Mouse (Mus musculus) embryonic facial prominence, embryonic 12.5 days (tissue): ENCODE results near the gene Szt2. TPM values are rescaled to one million over a fixed set of nuclear protein-coding genes. Genes with fewer than 3 reads are reported as not detected.
A peak's percentile ranks its signal among the peaks of the same experiment; 100 is the strongest.

Source experiments
- ATAC-seq: fragments of 200-750 bp; cut with Nextera tagmentation; 2 replicates; pipeline ENCODE4 v1.8.0; 2017; ENCODE audit not compliant: insufficient number of reproducible peaks, insufficient read depth, low FRiP score, low TSS enrichment
- H3K27ac ChIP-seq: fragments of 300-500 bp; sonication (generic); 2 replicates; pipeline ENCODE4 v1.5.1; 2016; ENCODE audit warnings: mild to moderate bottlenecking
- H3K27me3 ChIP-seq: fragments of 300-500 bp; sonication (generic); 2 replicates; pipeline ENCODE4 v1.6.1; 2016; ENCODE audit warnings: mild to moderate bottlenecking, moderate library complexity
- H3K36me3 ChIP-seq: fragments of 300-500 bp; sonication (generic); 2 replicates; pipeline ENCODE4 v1.6.1; 2016; ENCODE audit warnings: mild to moderate bottlenecking
- H3K4me1 ChIP-seq: fragments of 300-500 bp; sonication (generic); 2 replicates; pipeline ENCODE4 v1.6.1; 2016
- H3K4me2 ChIP-seq: fragments of 300-500 bp; sonication (generic); replicated peaks from 2 replicates; pipeline ENCODE4 v1.6.1; 2016; ENCODE audit warnings: mild to moderate bottlenecking, moderate library complexity
- H3K4me3 ChIP-seq: fragments of 300-500 bp; sonication (generic); 2 replicates; pipeline ENCODE4 v1.5.1; 2016; ENCODE audit warnings: mild to moderate bottlenecking
- H3K9ac ChIP-seq: fragments of 300-500 bp; sonication (generic); 2 replicates; pipeline ENCODE4 v1.6.1; 2016; ENCODE audit warnings: mild to moderate bottlenecking, moderate library complexity
- H3K9me3 ChIP-seq: fragments of 300-500 bp; sonication (generic); 2 replicates; pipeline ENCODE4 v1.6.1; 2016; ENCODE audit warnings: mild to moderate bottlenecking, moderate library complexity
- WGBS: fragments of 180-500 bp; shearing (Covaris S2); methylation state at CpG from one replicate; pipeline ENCODE4 v1.1.7; 2016; 5-methylcytosine and 5-hydroxymethylcytosine counted together
- polyA plus RNA-seq: library from polyadenylated mRNA; unstranded; fragments of >200 nt; fragmentation: Nextera tagmentation; extraction: Ambion mirVana; gene quantifications from 2 replicates; pipeline ENCODE4 v1.2.1, GENCODE M21; 2016

Gene Szt2
- polyA plus RNA-seq, 1 experiment from 2014 or later, result 11.3 TPM

DNA sequence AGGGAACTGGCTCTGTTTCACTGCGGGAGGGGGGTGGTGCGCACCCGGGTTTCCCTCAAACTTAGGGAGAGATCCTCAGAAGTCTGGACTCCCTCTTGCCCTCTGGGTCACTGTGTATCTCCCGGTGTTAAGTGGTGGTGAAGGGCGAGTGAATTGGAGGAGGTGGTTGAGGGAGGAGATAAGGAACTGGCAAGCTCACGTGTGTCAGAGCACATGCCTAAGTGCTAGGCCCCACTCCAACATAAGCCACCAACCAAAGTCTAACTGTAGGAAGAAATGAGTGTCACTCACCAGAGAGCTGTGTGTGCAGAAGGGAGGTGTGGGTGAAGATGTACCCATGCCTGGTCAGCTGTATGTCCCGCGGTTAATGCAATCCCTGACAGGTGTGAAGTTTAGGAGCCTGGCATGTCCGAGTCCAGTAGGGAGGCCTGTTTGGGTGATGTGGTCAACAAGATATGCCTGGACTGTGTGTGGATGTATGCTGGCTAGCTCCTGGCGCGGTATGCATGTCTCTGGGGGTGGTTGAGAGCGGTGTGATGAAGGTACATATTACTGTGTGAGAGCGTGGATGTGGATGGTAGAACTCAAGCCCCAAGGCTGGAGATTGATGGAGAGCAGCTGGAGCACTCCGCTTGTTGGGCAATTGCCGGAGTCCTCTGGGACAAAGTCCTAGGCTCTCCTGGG lies 19.6 kb upstream of the Szt2 start:
- peak overlapping the region; percentile 80 for H3K27ac ChIP-seq
- no peak for ATAC-seq

DNA sequence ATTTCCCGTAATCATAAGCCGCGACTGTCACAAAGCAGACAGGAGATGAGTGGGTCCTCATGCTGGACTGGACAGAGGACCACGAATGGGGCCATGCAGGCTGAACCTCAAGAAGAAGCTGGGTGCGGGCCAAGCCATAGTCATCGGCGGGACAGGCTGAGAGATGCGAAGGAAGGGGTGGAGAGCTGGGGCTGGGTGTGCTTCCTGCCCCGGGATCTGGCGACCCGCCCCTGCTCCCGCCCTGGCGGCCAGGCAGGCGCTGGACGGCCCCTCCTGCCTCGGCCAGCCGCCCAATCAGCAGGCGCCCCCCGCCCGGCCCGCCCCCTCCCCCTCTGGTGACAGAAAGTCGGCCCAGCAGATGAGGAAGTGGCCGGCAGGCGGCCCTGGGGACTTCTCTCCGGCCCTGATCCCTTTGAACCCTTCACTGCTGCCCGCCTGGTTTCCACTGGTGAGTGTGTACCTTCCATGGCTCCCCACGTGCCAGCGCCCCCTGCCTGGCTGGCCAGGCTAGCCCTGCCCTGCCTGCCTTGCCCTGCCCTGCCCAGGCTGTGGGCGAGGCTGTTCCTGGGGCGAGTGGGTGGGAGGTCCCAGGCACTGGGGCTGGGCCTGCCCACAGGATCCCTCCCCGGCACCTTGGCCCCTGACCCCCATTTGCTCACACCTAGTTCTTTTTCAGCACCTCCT lies 18.8 kb upstream of the Szt2 start, which contains the start of gene Elovl1:
TSS of gene Elovl1 (plus strand) at position 326 of the 684 bp plus-strand sequence.
- 0% methylated on average over 30 of the region's 31 CpGs for WGBS

More for the DNA sequence above, 19.6 kb upstream of the Szt2 start:
- no peaks in the 10 kb centered on the region for H3K9me3 ChIP-seq
- 48% methylated on average over 15 of the region's 15 CpGs for WGBS
- H3K9ac ChIP-seq, result peak overlapping the region; percentile 73
- H3K36me3 ChIP-seq, result peaks cover 31% of the 10 kb centered on the region
- H3K4me2 ChIP-seq, result peak overlapping the region; percentile 91
- H3K27me3 ChIP-seq, result no peaks in the 10 kb centered on the region
- H3K4me3 ChIP-seq, result peak overlapping the region; percentile 69
- peaks cover 25% of the 10 kb centered on the region for H3K4me1 ChIP-seq

DNA sequence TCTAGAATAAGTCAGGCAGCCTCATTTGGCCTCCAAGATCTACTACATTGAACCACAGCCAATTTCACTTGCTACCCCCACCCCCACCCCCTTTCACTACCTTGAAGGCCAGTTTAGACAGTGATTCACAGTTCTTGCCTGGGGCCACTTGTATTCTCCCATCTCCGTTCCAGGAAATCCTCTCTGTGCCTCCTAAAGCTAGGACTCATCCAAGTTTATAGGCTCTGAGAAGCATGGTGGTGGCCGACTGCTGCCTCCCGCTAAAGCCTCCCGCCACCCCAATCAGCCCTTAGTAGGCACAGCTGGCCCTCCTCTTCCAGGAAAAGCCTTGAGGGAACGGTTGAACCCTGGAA lies 18.3 kb upstream of the Szt2 start:
- H3K4me2 ChIP-seq, result peak overlapping the region; percentile 91
- peaks cover 25% of the 10 kb centered on the region for H3K4me1 ChIP-seq
- WGBS, result 3% methylated on average over 5 of the region's 5 CpGs
- H3K9me3 ChIP-seq, result no peaks in the 10 kb centered on the region
- H3K9ac ChIP-seq, result peak overlapping the region; percentile 73
- ATAC-seq, result no peak
- peak overlapping the region; percentile 69 for H3K4me3 ChIP-seq
- peaks cover 24% of the 10 kb centered on the region for H3K36me3 ChIP-seq
- peak overlapping the region; percentile 80 for H3K27ac ChIP-seq
- H3K27me3 ChIP-seq, result no peaks in the 10 kb centered on the region

More for the DNA sequence above, 18.8 kb upstream of the Szt2 start, which contains the start of gene Elovl1:
- peak within 1 kb of the TSS; percentile 69 for H3K4me3 ChIP-seq
- H3K9me3 ChIP-seq, result no peaks in the 10 kb centered on the region
- H3K4me1 ChIP-seq, result peaks cover 25% of the 10 kb centered on the region
- H3K27me3 ChIP-seq, result no peaks in the 10 kb centered on the region
- peak within 1 kb of the TSS; percentile 73 for H3K9ac ChIP-seq
- peak within 1 kb of the TSS; percentile 91 for H3K4me2 ChIP-seq
- H3K27ac ChIP-seq, result peak within 1 kb of the TSS; percentile 80
- H3K36me3 ChIP-seq, result peaks cover 26% of the 10 kb centered on the region
- ATAC-seq, result peak; percentile 95

DNA sequence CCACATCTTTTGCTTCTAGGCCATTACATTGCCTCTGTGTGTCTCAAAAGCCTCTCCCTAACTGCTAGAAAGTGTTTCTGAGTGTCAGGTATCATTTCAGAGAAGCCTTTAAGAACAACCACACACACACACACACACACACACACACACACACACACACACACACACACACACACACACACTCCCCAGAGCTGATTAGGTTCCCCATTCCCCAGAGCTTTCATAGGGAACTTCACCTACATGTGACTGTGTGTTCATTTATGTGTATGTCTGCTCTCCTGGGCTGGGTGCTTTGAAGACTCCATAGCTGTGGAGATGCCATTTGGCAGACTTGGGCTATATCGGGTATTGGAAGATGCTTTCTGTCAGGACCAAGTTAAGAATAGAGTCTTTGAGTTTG lies 16.3 kb upstream of the Szt2 start:
- Histone ChIP-seq H3K27ac (no peak overlapping the region), H3K4me1 (peaks cover 25% of the 10 kb centered on the region), H3K9ac (no peak overlapping the region), H3K36me3 (peaks cover 25% of the 10 kb centered on the region), H3K4me3 (no peak overlapping the region), H3K4me2 (no peak overlapping the region), H3K9me3 (no peaks in the 10 kb centered on the region), H3K27me3 (no peaks in the 10 kb centered on the region)
- WGBS, result 93% methylated on average over 1 of the region's 1 CpGs
- no peak for ATAC-seq

DNA sequence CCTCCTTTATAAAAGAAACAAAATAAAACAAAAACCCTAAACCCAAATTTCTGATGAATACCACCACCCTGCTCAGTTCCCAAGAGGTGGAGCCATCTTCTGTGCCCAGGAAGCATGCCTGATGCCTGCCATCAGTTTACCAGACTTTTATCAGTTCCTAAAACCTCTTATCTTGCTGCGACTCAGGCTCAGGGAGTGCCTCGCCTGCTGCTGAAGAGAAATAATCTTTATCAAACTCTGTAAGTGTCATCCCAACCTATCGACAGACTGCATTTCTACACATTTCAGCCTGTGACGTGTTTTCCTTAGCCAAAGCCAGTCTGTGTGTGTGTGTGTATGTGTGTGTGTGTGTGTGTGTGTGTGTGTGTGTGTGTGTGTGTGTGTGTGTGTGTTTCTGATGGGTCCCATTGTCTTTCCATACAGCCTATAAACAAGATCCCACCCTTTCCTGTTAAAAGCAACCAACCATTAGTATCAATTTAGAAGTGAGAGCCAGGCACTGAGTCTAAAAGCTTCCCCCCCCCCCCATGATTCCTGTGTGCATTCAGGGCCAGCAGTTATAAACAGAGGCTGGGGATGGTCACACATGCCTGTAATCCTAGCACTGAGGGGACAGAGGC lies 15.6 kb upstream of the Szt2 start:
- no peak overlapping the region for H3K27ac ChIP-seq
- ATAC-seq, result no peak
- no peak overlapping the region for H3K4me2 ChIP-seq
- H3K4me3 ChIP-seq, result no peak overlapping the region
- H3K36me3 ChIP-seq, result peaks cover 32% of the 10 kb centered on the region
- H3K27me3 ChIP-seq, result no peaks in the 10 kb centered on the region
- no peak overlapping the region for H3K9ac ChIP-seq
- peaks cover 23% of the 10 kb centered on the region for H3K4me1 ChIP-seq
- WGBS, result 85% methylated on average over 4 of the region's 4 CpGs
- no peaks in the 10 kb centered on the region for H3K9me3 ChIP-seq

DNA sequence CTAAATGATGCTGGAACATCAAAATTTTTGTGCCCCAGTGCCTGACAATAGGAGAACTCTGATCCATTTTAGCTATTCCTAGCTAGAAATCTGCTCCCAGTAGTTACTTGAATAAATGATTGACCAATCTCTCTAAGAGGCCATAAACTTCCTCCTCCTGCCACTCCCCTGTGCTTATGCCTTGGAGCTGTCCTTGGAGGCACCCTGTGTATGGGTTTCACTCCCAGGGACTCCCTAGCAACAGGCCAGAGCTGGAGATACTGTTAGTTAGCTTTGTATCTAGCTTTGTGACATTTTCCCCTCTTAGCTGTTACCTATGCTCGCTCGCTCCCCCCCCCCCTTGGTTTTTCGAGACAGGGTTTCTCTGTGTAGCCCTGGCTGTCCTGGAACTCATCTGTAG lies 12.3 kb upstream of the Szt2 start:
- Histone ChIP-seq H3K27me3 (no peaks in the 10 kb centered on the region), H3K4me3 (no peak overlapping the region), H3K4me2 (no peak overlapping the region), H3K4me1 (no peaks in the 10 kb centered on the region), H3K9me3 (no peaks in the 10 kb centered on the region), H3K27ac (no peak overlapping the region), H3K9ac (no peak overlapping the region), H3K36me3 (peaks cover 55% of the 10 kb centered on the region)
- no peak for ATAC-seq
- 90% methylated on average over 3 of the region's 3 CpGs for WGBS

DNA sequence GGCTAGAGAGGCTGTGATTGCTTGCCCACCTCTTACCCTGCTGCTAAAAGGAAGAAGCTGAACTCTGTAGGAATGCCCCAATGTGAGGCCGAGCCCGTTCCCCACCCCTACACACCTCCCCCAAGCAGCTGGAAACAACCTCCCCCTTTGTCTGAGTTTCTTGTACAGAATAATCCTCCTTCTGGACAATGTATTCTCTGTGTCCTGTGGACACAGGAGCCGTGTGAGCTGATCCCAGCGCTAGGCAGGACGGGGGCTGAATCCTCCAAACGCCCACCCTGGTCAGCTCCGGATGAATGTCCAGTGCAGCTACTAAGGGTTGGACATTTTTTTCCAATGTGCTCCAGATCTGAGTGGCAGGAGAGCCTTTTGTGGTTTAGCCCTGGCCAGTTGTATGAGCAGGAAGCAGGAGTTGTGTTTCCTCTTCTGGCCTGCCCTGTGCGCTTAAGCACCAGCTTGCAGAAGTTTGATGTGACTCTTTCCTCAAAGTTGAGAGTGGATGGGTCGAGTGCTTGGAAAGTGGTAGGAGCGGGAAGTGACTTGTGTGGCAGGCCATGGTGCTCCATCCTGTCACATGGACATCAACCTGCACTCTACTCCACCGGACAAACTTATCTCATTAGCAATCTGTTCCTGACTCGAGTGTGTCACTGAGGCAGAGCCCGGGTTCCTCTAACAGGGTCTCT lies 8.2 kb upstream of the Szt2 start:
- Histone ChIP-seq H3K36me3 (peaks cover 85% of the 10 kb centered on the region), H3K4me3 (no peak overlapping the region), H3K27me3 (no peaks in the 10 kb centered on the region), H3K4me2 (no peak overlapping the region), H3K4me1 (no peaks in the 10 kb centered on the region), H3K9ac (no peak overlapping the region), H3K9me3 (no peaks in the 10 kb centered on the region), H3K27ac (no peak overlapping the region)
- WGBS, result 64% methylated on average over 13 of the region's 13 CpGs
- ATAC-seq, result 0 out of 2 replicates have a peak, but pooled peaks have one; percentile 61

DNA sequence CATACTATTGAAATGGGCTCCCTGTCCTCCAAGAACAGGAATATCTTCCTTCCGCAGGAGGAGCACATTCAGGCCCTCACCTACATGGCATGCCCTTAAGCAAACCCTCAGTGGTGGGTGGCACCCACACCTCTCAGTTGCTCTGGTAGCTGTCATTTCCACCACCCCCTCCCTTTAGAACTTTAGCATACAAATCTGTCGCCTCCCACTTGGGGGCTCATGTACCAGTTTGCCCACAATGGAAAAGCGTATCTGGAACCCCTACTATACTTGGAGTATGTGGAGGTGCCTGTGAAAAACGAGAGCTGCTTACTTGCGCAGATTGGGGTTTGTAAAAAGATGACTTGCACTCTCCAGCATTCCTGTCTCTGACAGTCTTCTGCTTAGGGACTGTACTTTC lies 7.3 kb upstream of the Szt2 start:
- H3K4me3 ChIP-seq, result no peak overlapping the region
- H3K27me3 ChIP-seq, result no peaks in the 10 kb centered on the region
- H3K9ac ChIP-seq, result no peak overlapping the region
- no peak overlapping the region for H3K4me2 ChIP-seq
- no peaks in the 10 kb centered on the region for H3K9me3 ChIP-seq
- WGBS, result 92% methylated on average over 5 of the region's 5 CpGs
- no peaks in the 10 kb centered on the region for H3K4me1 ChIP-seq
- no peak overlapping the region for H3K27ac ChIP-seq
- H3K36me3 ChIP-seq, result peaks cover 87% of the 10 kb centered on the region
- ATAC-seq, result no peak

DNA sequence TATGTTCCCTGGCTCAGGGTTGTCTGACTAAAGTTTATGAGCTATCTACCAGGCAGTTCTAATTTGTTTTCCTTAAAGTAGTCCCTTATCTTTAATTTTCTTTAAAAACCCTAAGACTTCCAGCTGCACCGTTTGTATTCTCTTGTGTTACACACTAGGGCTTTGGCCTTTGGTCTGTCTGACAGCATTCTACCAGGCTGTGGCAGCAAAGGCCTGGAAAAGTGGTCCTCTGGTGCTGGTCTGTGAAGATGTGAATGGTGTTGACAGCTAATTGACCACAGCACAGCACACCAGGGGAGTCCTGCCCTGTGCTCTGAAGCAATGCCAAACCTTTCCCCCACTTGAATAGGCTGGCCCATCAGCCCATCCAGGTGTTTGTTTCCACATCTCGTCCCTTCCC lies 6.7 kb upstream of the Szt2 start:
- Histone ChIP-seq H3K27me3 (no peaks in the 10 kb centered on the region), H3K4me3 (no peak overlapping the region), H3K27ac (no peak overlapping the region), H3K9ac (no peak overlapping the region), H3K36me3 (peaks cover 87% of the 10 kb centered on the region), H3K9me3 (no peaks in the 10 kb centered on the region), H3K4me1 (no peaks in the 10 kb centered on the region), H3K4me2 (no peak overlapping the region)
- no peak for ATAC-seq
- WGBS, result 83% methylated on average over 2 of the region's 2 CpGs

DNA sequence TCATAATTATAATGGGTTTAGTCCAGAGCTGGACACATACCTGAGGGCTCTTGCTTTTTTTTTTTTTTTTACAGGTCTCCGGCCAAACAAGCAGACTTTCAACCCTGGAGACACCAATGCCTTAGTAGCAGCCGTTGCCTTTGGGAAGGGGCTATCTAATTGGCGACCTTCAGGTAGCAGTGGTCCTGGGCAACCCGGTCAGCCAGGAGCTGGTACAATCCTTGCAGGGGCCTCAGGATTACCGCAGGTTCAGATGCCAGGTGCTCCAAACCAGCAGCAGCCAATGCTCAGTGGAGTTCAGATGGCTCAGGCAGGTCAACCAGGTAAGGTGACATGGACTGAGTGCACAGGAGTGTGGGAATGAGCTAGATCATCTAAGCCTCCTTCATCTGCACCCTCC lies 4.5 kb upstream of the Szt2 start:
- no peak for ATAC-seq
- Histone ChIP-seq H3K4me3 (no peak overlapping the region), H3K9me3 (no peaks in the 10 kb centered on the region), H3K9ac (no peak overlapping the region), H3K4me1 (peaks cover 9% of the 10 kb centered on the region), H3K27ac (no peak overlapping the region), H3K27me3 (no peaks in the 10 kb centered on the region), H3K36me3 (peaks cover 71% of the 10 kb centered on the region), H3K4me2 (no peak overlapping the region)
- WGBS, result 90% methylated on average over 5 of the region's 5 CpGs

DNA sequence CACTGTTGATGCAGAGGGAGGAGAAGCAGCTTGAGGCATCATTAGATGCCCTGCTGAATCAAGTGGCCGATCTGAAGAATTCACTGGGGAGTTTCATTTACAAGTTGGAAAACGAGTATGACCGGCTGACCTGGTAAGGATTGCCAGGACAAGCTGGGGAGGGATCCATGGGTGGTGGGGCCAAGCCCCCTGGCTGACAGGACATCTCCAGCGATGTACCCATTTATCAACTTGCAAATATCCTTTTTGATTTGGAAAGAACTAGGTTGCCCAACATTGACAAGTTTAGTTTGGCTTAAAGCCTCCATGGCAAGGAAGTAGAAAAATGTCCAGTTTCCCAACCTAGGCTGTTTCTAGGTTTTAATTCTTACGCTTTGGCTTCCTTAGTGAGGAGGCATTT lies 1.8 kb upstream of the Szt2 start:
- Histone ChIP-seq H3K9ac (no peak overlapping the region), H3K9me3 (no peaks in the 10 kb centered on the region), H3K27me3 (no peaks in the 10 kb centered on the region), H3K4me1 (peaks cover 16% of the 10 kb centered on the region), H3K4me2 (no peak overlapping the region), H3K36me3 (peaks cover 48% of the 10 kb centered on the region), H3K27ac (no peak overlapping the region), H3K4me3 (no peak overlapping the region)
- 81% methylated on average over 5 of the region's 5 CpGs for WGBS
- no peak for ATAC-seq
